Mouse (Mus musculus) myocyte (in vitro differentiated cells): ENCODE measurements around the gene Map1b.

ENCODE experiments used
- CEBPB ChIP-seq: IDR thresholded peaks from 2 replicates; pipeline ENCODE4 v1.6.1; 2011; ENCODE audit warnings: mild to moderate bottlenecking, moderate library complexity; ENCODE audit not compliant: poor library complexity, insufficient read depth, severe bottlenecking
- MAX ChIP-seq: IDR thresholded peaks from one replicate; pipeline ENCODE4 v1.6.1; 2011; ENCODE audit warnings: low read depth, mild to moderate bottlenecking, control low read depth
- MYOD1 ChIP-seq, 3 experiments: IDR thresholded peaks; one replicate each; pipeline ENCODE4 v1.6.1; 2011; ENCODE audit warnings: control low read depth in 2 of 3, low read depth in 2 of 3, mild to moderate bottlenecking in 2 of 3, moderate library complexity in 1 of 3; ENCODE audit not compliant: insufficient read length in 2 of 3, control insufficient read depth in 1 of 3
- MYOG ChIP-seq, 3 experiments: IDR thresholded peaks; one replicate each; pipeline ENCODE4 v1.6.1; 2011; ENCODE audit warnings: control low read depth in 2 of 3, low read depth in 2 of 3, mild to moderate bottlenecking in 2 of 3; ENCODE audit not compliant: insufficient read length in 2 of 3, control insufficient read depth in 1 of 3, insufficient read depth in 1 of 3
- POLR2A ChIP-seq: IDR thresholded peaks from one replicate; pipeline ENCODE4 v1.6.1; 2011; ENCODE audit warnings: low read depth, mild to moderate bottlenecking, control low read depth, moderate library complexity; ENCODE audit not compliant: insufficient read length
- POLR2AphosphoS2 ChIP-seq: IDR thresholded peaks from one replicate; pipeline ENCODE4 v1.6.1; 2011; ENCODE audit warnings: low read depth, control low read depth; ENCODE audit not compliant: insufficient read length
- TCF12 ChIP-seq: IDR thresholded peaks from one replicate; pipeline ENCODE4 v1.6.1; 2011; ENCODE audit warnings: mild to moderate bottlenecking, control low read depth; ENCODE audit not compliant: poor library complexity, insufficient read depth, severe bottlenecking
- USF1 ChIP-seq: IDR thresholded peaks from one replicate; pipeline ENCODE4 v1.6.1; 2011; ENCODE audit warnings: low read depth, mild to moderate bottlenecking, control low read depth, moderate library complexity

GRCm38 (mm10) chr13:99496106-99496505 lies 20.2 kb downstream of the Map1b start:
- no peak for TF ChIP-seq POLR2A
- TF ChIP-seq USF1: no peak
- no peak for TF ChIP-seq CEBPB
- no peak for TF ChIP-seq MAX
- no peak for TF ChIP-seq MYOG (IDR thresholded peaks at IDR 0.05; ENCODE audit: control insufficient read depth in 1 of 3, insufficient read depth in 1 of 3, insufficient read length in 2 of 3, low read depth in 2 of 3)
- no peak for TF ChIP-seq TCF12
- TF ChIP-seq POLR2AphosphoS2: no peak
- TF ChIP-seq MYOD1 (IDR thresholded peaks at IDR 0.05; ENCODE audit: control insufficient read depth in 1 of 3, insufficient read length in 2 of 3, low read depth in 2 of 3): no peak
